Mouse (Mus musculus) A20 (cell line): Measurements from ENCODE around the gene Gm28230.

Experiments used
- DNase-seq: peaks from one replicate; pipeline ENCODE4 v3.0.0-alpha.2; 2011; ENCODE audit warnings: low read depth, low spot score

The Gm28230 gene

GRCm38 (mm10) chr2:74738623-74739475, 12.3 kb downstream of the Gm28230 start:
- no peak for DNase-seq

GRCm38 (mm10) chr2:74739476-74739800, 12.9 kb downstream of the Gm28230 start:
- no peak for DNase-seq

DNA sequence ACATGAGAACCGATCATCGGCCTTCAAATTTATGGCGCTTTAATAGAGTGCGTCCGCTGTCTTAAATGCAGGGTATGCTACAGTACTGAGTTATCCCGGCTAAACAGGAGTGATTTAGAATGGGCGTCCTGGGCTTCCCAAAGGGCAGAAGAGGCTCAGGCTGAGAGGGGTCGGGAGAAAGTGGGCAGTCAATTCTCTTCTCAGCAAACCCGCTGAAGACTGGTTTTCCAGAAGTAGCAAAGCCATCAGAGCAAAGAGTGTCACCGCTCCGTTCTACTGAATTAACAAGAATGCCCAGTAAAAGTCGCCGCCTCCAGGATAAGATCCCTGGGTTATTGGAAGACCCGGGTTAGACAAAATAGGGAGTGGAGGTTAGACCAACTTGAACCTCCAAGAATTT, 13.3 kb downstream of the Gm28230 start:
- DNase-seq = no peak

DNA sequence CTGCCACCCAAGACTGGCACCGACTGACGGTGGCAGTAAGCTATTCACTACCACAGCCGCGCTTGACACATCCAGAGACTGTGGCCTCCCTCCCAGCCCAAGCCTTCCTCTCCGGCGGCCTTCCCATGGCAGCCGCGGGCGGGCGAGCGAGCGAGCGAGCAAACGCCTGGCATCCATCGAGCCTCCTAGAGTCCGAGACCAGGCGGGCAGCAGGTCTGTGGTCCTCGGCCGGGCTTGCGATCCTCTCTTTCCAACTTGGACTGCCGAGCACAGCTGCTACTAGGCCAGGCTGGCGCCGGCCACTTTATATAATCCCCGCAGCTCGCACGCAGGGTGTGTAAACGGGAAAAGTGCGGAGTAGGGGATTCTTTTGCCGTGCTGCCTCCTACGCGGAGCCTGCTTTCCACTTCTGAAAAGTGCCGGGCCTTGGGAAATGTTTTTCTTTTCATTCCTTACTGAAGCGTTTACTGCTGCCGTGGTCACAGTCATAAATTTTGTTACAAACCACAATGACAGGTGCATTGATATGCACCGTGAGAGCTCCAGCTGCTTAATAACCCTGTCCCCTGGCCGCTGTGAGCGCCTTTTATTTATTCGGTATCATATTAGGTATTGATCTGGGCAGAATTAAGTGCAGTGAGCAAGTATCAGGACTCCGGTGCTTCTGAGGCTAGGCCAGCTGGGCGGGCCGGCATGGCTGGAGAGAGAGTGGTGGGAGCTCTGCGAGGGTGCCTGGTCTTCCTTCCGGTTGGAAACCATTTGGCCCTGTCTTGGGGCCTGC, 14.0 kb downstream of the Gm28230 start:
- no peak for DNase-seq

- DNase-seq = no peak
Measured at GRCm38 (mm10) chr2:74741252-74741978, 14.9 kb downstream of the Gm28230 start.

- DNase-seq = no peak
Measured at GRCm38 (mm10) chr2:74741979-74742277, 15.4 kb downstream of the Gm28230 start.

- no peak for DNase-seq
Measured at GRCm38 (mm10) chr2:74745540-74746297, 19.2 kb downstream of the Gm28230 start.

DNA sequence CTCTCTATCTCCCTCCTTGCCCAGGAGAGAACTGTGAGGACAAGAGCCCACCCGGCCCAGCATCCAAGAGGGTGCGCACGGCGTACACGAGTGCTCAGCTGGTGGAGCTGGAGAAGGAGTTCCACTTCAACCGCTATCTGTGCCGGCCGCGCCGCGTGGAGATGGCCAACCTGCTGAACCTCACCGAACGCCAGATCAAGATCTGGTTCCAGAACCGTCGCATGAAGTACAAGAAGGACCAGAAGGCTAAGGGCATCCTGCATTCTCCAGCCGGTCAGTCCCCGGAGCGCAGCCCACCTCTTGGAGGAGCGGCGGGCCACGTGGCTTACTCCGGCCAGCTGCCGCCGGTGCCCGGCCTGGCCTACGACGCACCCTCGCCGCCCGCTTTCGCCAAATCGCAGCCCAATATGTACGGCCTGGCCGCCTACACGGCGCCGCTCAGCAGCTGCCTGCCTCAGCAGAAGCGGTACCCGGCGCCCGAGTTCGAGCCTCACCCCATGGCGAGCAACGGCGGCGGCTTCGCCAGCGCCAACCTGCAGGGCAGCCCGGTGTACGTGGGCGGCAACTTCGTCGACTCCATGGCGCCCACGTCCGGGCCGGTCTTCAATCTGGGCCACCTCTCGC, 19.9 kb downstream of the Gm28230 start:
- no peak for DNase-seq

DNA sequence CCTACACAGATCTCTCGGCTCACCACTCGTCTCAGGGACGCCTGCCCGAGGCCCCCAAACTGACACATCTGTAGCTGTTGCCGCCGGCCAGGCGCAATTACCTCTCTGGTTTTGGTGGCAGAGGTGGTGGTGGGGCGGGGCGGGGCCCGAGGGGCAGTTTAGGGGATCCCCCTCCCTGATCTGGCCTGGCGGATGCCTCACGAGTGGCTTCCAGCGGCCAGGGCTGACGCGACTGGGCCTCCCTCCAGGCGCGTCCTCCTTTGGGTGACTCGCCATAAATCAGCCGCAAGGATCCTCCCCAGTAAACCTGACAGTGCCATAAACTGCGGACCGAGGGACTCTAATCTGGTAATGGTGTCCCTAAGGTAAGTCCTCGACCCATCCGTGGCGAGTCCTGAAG, 20.5 kb downstream of the Gm28230 start:
- DNase-seq = no peak

GRCm38 (mm10) chr2:74747661-74748141, 21.2 kb downstream of the Gm28230 start:
- no peak for DNase-seq

DNA sequence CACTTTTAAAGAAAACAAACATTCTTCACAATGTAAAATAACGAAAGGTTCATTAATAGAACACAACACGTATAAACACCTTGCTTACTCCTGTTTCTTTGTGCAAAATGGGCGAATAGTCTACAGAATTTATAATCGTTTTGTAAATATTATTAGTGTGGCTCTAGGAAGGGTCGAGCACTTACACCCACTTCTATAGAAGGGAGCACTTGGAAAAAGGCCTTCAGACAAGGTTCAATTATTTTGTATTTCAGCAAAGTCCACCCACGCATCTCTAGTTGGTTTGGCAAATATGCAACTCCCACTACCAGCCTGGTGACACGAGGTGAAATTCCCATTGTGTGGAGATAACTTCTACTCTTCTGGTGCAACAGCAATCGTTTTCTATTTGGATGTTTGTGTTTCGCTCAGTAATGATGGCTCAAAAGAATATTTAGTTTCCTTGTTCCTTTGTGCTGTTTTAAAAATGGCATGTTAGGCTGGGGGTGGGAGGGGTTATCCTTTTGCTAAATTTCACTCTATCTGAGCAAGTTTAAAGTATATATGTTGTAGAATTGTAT, 22.0 kb downstream of the Gm28230 start:
- no peak for DNase-seq

DNA sequence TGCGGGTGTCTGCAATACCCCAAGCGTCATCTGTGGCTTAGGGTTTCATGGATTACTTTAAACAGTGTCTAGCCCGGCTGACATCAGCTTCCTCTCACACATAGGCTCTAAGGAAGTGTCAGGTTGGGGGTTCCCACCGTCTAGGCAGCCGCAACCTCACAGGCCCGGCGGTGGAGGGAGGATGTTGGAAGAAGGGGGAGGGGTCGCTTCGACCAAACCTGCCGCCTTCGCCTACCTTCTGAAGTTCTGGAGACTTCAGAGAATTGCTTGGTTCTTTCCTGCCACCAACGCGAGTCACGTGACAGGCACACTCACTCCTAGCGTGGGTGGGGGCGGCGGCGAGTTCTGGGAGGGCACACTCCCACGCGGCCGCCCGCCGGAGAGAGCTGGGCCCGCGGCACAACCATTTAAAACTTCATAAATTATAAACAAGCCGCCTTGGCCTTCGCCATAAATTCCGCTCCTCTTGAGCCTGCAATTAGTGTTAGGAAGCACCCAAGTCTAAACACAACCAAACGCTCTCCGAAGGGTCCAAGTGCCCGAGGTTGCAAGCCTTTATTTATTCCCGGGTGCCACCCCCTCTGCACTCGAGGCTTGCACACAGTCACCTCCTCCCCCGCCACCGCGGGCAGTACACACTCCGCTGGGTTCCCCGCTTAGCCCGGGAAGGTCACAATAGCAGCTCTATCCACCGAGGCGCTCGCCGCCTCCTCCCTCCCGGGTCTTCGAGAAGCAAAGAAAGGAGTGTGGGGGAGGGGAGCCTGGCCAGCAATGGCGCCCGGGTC, 23.0 kb downstream of the Gm28230 start:
- no peak for DNase-seq

DNA sequence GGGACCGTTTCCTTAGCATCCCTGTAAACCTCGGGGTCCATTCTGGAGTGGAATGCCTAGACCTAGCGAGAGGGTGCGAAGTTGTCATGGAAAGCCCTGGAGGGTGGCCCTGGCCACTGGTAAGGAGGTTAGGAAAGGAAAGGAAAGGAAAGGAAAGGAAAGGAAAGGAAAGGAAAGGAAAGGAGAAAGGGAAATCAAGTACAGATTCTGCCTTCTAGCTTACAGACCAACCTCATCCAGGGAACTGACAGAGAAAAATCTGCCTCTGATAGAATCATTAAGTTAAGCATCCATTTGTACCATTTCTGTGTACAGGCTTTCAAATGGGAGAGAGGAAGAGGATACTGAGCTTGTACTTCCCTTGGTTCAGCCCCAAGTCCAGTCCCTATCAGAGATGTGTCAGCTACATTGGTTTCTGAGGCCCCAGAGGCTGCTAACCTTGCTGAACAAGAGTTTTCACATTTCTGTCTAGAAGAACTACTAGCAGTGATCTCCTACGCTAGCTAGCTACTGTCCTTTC, 24.3 kb downstream of the Gm28230 start:
- DNase-seq = no peak

DNA sequence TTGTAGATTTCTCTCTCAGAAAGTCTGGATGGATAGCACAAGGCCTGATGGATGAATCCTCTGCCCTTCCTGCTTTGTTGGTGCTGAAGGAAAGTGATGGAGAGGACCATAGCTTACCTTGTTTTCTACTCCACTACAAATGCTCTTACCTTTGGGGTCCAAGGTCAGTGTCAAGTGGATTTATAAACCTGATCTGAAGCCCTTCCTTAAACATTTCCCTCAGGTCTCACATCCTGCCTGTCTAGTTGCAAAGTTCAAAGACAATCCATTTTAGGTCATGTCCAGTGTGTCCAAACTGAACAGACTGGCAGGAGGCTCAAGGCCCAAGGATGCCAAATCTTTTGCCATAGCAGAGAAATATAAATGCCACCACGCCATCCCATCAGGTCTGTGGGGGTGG, 25.3 kb downstream of the Gm28230 start:
- DNase-seq = no peak

DNA sequence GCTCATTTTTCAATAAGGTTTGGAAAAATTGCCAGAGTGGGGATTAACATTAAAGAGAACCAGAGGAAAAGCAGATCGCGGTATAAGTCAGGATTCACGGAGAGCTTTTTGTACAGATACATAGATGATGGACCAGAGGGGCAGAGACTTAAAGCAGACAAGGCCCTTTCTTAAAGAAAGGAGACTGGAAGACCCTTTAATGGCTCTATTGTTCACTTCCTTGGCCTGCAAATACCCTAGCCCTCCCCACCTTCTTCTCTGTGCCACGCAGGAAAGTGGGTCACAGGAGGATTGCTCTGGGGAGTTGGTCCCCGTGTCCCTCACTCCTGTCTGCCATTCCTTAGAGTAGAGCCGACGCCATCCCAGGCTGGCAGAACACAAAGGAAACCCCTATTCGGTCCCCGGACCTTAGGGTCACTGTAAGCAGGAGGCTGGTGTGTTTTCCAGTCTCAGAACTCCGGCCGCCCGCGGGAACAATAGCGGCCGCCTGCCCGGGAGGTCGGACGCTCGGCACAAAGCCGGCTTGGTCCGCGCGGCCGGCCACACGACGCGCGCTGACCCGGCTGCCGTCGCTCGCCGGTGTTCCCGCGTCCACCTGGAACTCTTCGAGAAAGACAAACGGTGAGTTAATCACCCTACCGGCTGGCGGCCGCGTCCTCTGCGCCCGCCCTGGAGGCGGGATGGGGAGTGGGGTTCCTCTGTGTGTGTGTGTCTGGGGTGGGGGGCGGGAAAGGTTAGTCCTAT, 26.1 kb downstream of the Gm28230 start:
- no peak for DNase-seq

GRCm38 (mm10) chr2:74753175-74753523, 26.6 kb downstream of the Gm28230 start:
- DNase-seq = no peak

DNA sequence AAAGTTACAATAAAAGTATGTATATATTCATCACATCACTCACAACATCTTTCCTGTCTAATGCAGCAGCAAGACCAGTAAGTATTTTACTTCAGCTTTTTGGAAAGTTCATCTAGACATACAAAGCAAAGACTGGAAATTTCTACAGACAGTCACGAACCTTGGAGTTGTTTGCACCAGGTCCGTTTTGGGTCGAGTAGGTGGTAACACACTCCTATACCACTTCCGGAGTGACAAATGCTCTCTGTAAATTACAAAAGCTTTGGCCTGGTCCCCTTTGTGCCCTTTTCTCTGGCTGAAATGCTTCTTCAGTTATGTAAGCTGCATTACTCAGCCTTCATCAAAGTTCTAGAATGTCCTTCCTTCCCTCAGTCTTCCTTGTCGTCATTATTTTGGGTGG, 27.2 kb downstream of the Gm28230 start:
- no peak for DNase-seq

- DNase-seq = no peak
Measured at GRCm38 (mm10) chr2:74760146-74760545, 33.6 kb downstream of the Gm28230 start.

DNA sequence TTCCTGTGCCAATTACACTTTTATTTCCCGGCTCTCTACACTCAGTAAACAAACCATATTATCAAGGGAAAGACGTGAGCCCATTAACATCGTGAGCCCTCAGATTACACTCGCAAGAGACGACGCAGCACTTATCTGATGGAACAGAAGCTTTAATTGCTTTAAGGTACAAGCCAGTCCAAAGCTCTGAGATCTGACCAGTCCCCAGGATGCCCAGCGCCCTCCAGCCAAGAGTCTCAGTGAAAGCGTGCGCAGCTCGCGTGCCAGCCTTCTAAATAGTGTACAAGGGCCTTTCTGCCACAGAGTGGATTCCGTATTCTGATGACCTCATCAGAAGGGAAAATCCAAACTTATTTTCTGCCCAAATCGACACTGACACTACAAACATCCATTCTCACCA, 35.4 kb downstream of the Gm28230 start:
- no peak for DNase-seq
